ENCODE assay signal across 10 mouse cellular contexts in the genomic region with DNA sequence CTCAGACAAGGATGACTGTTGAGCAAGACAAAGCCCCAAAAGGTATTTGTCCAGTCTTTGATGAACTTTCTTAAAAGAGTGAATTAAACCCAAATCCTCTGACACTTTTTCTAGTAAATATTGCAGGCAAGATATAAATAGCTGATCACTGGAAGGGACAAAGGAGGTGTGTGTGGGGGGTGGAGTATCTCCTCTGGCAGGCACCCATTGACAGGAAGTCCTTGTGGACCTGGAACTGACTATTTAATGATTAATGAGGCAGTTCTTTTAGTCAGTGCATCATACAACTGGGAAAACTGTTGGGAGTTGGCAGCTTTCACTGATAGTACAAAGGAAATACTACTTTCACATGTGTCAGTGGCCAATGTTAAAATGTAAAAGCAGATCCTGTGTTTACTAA.
DNase-seq lines count a peak whose midpoint lies in the region.
"Had no signal": no experiment of that assay in that cellular context is flagged by ENCODE, and none has a peak within 500 bp of the region (broad histone marks: within the 10 kb centered on the region; RNA-seq: fewer than 3 reads in every experiment).

No protein-coding gene starts in this region.

- peak; percentile 47 for DNase-seq in gastrocnemius, adult 18-20 months (ENCODE audit: low spot score)
- no peak for DNase-seq in gastrocnemius, adult 8-10 months (ENCODE audit: low spot score in 2 of 2)
- DNase-seq in 3T3-L1 (ENCODE audit: low read depth, low spot score): peak; percentile 5
- DNase-seq in heart, postnatal 14 days: peak; percentile 7 to 18
- DNase-seq in kidney, postnatal 4 days: peak; percentile 30 to 39
- DNase-seq in cerebellum, postnatal 14 days: no peak
- no peak for DNase-seq in left cerebral cortex, postnatal 25 days (ENCODE audit: low spot score in 2 of 2)
- DNase-seq in cerebellum, adult 9-11 months: no peak
- DNase-seq: embryo, embryonic 11 days; lung, adult 18-20 months had no signal

- intact Hi-C loops in heart, postnatal 14 days (cut with DNase I): no loop called here
- intact Hi-C loops in left cerebral cortex, postnatal 25 days (cut with DNase I): no loop called here

Comparison
In these comparisons a context has a peak if more than half of its experiments do, and no peak if none do; other contexts are left out.
1. DNase-seq: peak in gastrocnemius, adult 18-20 months (single experiment), 3T3-L1 (single experiment), heart, postnatal 14 days (2 of 2) and kidney, postnatal 4 days (2 of 2); none in gastrocnemius, adult 8-10 months (0 of 2), cerebellum, postnatal 14 days (0 of 2), left cerebral cortex, postnatal 25 days (0 of 2) and cerebellum, adult 9-11 months (single experiment).